Mouse (Mus musculus) midbrain, embryonic 14.5 days (tissue): Measurements from ENCODE around the gene Rp2. TPM values are rescaled to one million over a fixed set of nuclear protein-coding genes. Genes with fewer than 3 reads are reported as not detected.
A peak's percentile ranks its signal among the peaks of the same experiment; 100 is the strongest.
"Not testable (repeated sequence)": the region's sequence is repeated elsewhere in the genome, so short reads cannot be mapped to it uniquely, and the experiment has no call there.

ENCODE experiments used
- ATAC-seq: fragments of 200-750 bp; cut with Nextera tagmentation; 2 replicates; pipeline ENCODE4 v1.8.0; 2017; ENCODE audit warnings: moderate number of reproducible peaks, moderate library complexity; ENCODE audit not compliant: low FRiP score, low TSS enrichment
- DNase-seq: peaks from one replicate; pipeline ENCODE4 v3.0.0-alpha.2; 2015
- H3K27ac ChIP-seq: fragments of 300-500 bp; sonication (generic); replicated peaks from 2 replicates; pipeline ENCODE4 v1.5.1; 2014; ENCODE audit warnings: mild to moderate bottlenecking, low read depth, low read length, moderate library complexity
- H3K27me3 ChIP-seq: fragments of 300-500 bp; sonication (generic); 2 replicates; pipeline ENCODE4 v1.6.1; 2014; ENCODE audit warnings: low read length, control low read depth, mixed read lengths; ENCODE audit not compliant: control insufficient read depth, insufficient read depth
- H3K36me3 ChIP-seq: fragments of 300-500 bp; sonication (generic); 2 replicates; pipeline ENCODE4 v1.6.1; 2014; ENCODE audit warnings: low read length, control low read depth; ENCODE audit not compliant: control insufficient read depth, insufficient read depth
- H3K4me1 ChIP-seq: fragments of 300-500 bp; sonication (generic); 2 replicates; pipeline ENCODE4 v1.6.1; 2014; ENCODE audit warnings: mild to moderate bottlenecking, antibody characterized with exemption, low read length, control low read depth; ENCODE audit not compliant: control insufficient read depth, insufficient read depth
- H3K4me2 ChIP-seq: fragments of 300-500 bp; sonication (generic); 2 replicates; pipeline ENCODE4 v1.6.1; 2014; ENCODE audit warnings: mild to moderate bottlenecking, low read length, moderate library complexity
- H3K4me3 ChIP-seq: fragments of 300-500 bp; sonication (generic); replicated peaks from 2 replicates; pipeline ENCODE4 v1.5.1; 2014; ENCODE audit warnings: low read depth, low read length
- H3K9ac ChIP-seq: fragments of 300-500 bp; sonication (generic); replicated peaks from 2 replicates; pipeline ENCODE4 v1.6.1; 2014; ENCODE audit warnings: mild to moderate bottlenecking, low read length, moderate library complexity
- H3K9me3 ChIP-seq: fragments of 300-500 bp; sonication (generic); 2 replicates; pipeline ENCODE4 v1.6.1; 2016; ENCODE audit warnings: low read length, control low read depth, mixed read lengths; ENCODE audit not compliant: control insufficient read depth
- WGBS: fragments of 180-500 bp; shearing (Covaris S2); extraction: QIAGEN DNeasy Blood & Tissue Kit; methylation state at CpG from one replicate; pipeline ENCODE4 v1.1.7; 2014; 5-methylcytosine and 5-hydroxymethylcytosine counted together
- polyA plus RNA-seq: library from polyadenylated mRNA; unstranded; fragments of >200 nt; fragmentation: Nextera tagmentation; extraction: Ambion mirVana; gene quantifications from 2 replicates; pipeline ENCODE4 v1.2.1, GENCODE M21; 2014

Rp2 gene
- polyA plus RNA-seq, 1 experiment from 2014 or later, result 18.0 TPM

DNA sequence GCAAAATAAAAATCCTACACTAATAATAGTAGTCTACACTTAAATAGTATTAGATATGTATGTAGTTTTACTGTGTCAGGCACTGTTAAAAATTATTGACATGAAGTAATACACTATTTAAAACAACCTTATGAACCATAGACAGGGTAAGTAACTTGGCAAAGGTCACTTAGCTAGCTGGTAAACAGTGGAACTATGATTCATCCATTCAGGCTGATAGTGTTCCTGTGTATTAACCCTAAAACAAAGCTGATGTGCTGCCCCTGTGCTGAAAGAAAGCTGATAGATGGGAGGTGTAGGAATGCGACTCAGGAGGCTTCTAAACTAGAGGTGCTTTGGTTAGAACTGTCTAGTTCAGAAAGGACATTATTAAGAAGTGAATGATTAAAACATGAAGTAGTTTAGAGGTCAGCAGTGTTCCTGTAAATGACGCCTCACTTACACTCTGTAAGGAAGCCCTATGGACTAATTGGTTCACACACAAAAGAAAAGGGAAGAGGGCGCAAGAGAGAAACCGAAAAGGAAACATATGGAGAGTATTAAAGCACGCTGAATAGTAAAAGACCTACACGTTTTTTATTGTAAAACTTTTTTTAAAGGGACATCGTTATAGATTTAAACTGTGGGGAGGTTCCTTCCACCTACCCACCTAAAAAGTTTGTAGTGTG is 15.2 kb downstream of the Rp2 start:
- Histone ChIP-seq H3K9me3 (no peaks in the 10 kb centered on the region), H3K9ac (no peak overlapping the region), H3K27me3 (no peaks in the 10 kb centered on the region), H3K4me2 (no peak overlapping the region), H3K4me1 (no peaks in the 10 kb centered on the region), H3K27ac (no peak overlapping the region), H3K4me3 (no peak overlapping the region), H3K36me3 (peaks cover 11% of the 10 kb centered on the region)
- no peak for ATAC-seq
- WGBS, result 82% methylated on average over 7 of the region's 7 CpGs
- no peak for DNase-seq

DNA sequence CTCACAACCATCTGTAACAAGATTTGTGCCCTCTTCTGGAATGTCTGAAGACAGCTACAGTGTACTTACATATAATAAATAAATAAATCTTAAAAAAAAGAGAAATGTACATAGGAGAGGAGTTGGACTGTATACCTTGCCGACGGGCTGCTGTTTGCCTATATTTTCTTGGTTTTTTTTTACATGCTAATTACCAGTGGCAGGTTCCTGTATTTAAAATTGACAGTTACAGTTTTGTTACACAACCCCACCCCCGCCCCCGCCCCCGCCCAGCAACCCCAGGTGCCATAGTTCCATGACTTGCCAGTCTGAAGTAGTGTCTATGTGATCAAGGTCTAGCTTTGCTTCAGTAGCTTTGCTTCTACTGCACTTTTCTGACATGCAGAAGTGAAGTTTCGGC is 18.0 kb downstream of the Rp2 start:
- Histone ChIP-seq H3K27me3 (no peaks in the 10 kb centered on the region), H3K27ac (no peak overlapping the region), H3K36me3 (peaks cover 11% of the 10 kb centered on the region), H3K4me3 (no peak overlapping the region), H3K9me3 (no peaks in the 10 kb centered on the region), H3K9ac (no peak overlapping the region), H3K4me2 (no peak overlapping the region), H3K4me1 (no peaks in the 10 kb centered on the region)
- ATAC-seq (no peak), DNase-seq (no peak)
- WGBS, result 93% methylated on average over 6 of the region's 6 CpGs

DNA sequence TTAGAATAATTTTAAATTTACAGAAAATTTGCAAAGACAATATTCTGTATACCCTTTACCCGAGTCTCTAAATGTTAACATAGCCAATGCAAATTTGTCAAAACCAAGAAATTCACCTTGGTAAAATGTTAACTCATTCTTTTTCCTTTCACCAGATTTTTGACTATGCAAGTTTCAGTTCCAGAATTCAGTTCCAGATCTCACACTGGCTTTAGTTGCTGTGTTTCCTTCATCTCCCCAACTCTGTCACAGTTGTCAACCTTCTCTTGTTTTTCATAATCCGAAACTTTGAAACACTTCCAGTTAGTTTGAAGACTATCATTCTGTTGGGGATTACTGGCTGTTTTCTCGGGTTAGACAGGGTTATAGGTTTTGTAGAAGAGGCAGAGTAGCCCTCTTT is 22.7 kb downstream of the Rp2 start:
- no peak overlapping the region for H3K4me2 ChIP-seq
- no peak overlapping the region for H3K9ac ChIP-seq
- no peak overlapping the region for H3K4me3 ChIP-seq
- 79% methylated on average over 3 of the region's 3 CpGs for WGBS
- no peaks in the 10 kb centered on the region for H3K4me1 ChIP-seq
- no peaks in the 10 kb centered on the region for H3K9me3 ChIP-seq
- DNase-seq (no peak), ATAC-seq (no peak)
- H3K36me3 ChIP-seq, result peaks cover 7% of the 10 kb centered on the region; the same call in 1 of the 2 replicates
- H3K27me3 ChIP-seq, result no peaks in the 10 kb centered on the region
- no peak overlapping the region for H3K27ac ChIP-seq

DNA sequence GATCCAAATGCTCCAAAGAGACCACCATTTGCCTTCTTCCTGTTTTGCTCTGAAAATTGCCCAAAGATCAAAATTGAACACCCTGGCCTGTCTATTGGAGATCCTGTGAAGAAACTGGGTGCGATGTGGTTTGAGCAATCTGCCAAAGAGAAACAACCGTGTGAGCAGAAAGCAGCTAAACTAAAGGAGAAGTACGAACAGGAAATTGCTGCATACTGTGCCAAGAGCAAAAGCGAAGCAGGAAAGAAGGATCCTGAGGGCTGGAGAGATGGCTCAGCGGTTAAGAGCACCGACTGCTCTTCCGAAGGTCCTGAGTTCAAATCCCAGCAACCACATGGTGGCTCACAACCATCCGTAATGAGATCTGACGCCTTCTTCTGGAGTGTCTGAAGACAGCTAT is 27.7 kb downstream of the Rp2 start:
- WGBS, result 95% methylated on average over 9 of the region's 9 CpGs
- not testable (repeated sequence) for H3K4me3 ChIP-seq, H3K27me3 ChIP-seq, H3K9me3 ChIP-seq, DNase-seq, H3K9ac ChIP-seq, H3K36me3 ChIP-seq, H3K4me2 ChIP-seq, H3K4me1 ChIP-seq, H3K27ac ChIP-seq, ATAC-seq

DNA sequence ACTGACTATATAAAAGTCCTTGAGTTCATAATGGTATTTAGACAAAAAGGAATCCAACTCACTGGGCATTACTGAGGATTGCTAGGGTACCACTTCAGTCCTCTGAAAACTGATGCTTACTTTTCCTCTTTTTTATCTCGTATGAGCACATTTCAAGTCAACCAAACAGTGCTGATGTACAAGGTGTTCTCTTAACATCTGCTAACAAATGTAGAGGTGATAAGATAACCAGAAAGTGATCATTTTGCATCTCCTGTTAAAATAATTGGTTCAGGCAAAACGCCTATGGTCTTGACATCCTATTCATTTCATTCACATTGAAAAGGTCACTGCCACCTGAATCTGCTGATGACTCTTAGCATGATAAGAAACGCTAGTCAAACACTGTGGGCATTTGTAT is 28.7 kb downstream of the Rp2 start:
- 79% methylated on average over 3 of the region's 3 CpGs for WGBS
- no peak overlapping the region for H3K4me2 ChIP-seq
- H3K36me3 ChIP-seq, result no peaks in the 10 kb centered on the region
- H3K27me3 ChIP-seq, result no peaks in the 10 kb centered on the region
- ATAC-seq, result no peak
- H3K9me3 ChIP-seq, result no peaks in the 10 kb centered on the region
- no peak overlapping the region for H3K27ac ChIP-seq
- DNase-seq, result no peak
- H3K9ac ChIP-seq, result no peak overlapping the region
- H3K4me1 ChIP-seq, result no peaks in the 10 kb centered on the region
- no peak overlapping the region for H3K4me3 ChIP-seq

DNA sequence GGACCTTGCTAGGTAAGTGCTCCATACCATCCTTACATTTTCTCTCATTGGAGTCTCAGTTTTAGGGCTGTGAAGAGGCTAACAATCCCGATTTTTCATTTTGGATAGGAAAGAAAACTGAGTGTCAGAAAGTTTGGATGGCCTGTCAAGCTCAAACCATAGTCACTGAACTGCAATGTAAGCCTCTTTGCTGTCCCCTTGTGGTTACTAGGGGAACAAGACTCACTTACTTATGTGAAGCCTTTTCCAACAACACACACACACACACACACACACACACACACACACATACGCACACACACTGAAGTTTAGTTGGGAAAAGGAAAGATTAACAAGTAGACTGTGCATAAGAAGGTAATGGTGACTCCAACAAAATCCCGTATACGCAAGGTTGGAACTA is 39.8 kb downstream of the Rp2 start:
- Histone ChIP-seq H3K4me2 (no peak overlapping the region), H3K27me3 (no peaks in the 10 kb centered on the region), H3K9me3 (no peaks in the 10 kb centered on the region), H3K9ac (no peak overlapping the region), H3K36me3 (no peaks in the 10 kb centered on the region), H3K4me1 (no peaks in the 10 kb centered on the region), H3K27ac (no peak overlapping the region), H3K4me3 (no peak overlapping the region)
- no peak for ATAC-seq
- peak; percentile 6 for DNase-seq
- 86% methylated on average over 4 of the region's 4 CpGs for WGBS

DNA sequence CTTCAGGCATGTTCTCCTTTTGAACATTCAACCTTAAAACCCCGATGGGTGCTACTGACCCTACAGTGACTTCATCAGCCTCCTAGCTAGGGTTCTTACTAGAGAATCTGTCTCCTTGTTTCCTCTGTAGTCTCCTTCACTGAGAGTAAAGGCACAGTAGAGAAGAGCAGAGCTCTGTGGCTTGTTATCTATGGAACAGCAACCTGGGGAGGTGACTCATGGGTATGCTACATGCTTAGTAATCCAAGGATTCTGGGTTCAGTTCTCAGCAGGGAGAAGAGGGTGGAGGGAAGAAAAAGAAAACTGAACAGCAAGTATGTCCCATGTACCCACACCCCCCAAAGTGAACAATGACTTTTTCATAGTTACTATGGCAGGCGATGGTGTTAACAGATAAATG is 42.6 kb downstream of the Rp2 start:
- 100% methylated on average over 2 of the region's 2 CpGs for WGBS
- Histone ChIP-seq H3K4me3 (no peak overlapping the region), H3K4me1 (no peaks in the 10 kb centered on the region), H3K9me3 (no peaks in the 10 kb centered on the region), H3K9ac (no peak overlapping the region), H3K4me2 (no peak overlapping the region), H3K27me3 (no peaks in the 10 kb centered on the region), H3K27ac (no peak overlapping the region), H3K36me3 (no peaks in the 10 kb centered on the region)
- DNase-seq (no peak), ATAC-seq (no peak)

DNA sequence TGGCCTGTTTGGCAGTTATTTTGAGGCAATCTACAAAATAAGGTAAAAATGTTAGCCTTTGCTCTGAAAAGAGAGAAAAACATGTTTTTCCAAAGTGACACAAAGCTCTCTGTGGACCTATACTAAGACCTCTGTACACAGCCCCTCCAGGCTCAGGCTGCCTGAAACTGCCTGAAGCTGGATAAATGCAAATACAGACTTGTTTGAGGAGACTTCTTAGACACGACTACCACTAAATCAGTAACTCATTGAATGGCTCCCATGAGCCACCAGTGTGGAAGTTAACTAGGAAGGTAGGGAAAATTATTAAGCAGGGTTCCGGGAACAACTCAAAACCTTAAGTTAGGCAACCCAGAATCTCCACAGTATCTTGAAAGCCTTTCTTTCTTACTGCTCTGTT is 43.4 kb downstream of the Rp2 start:
- WGBS, result 70% methylated on average over 2 of the region's 2 CpGs
- H3K4me2 ChIP-seq, result no peak overlapping the region
- no peak overlapping the region for H3K4me3 ChIP-seq
- H3K27ac ChIP-seq, result no peak overlapping the region
- DNase-seq, result no peak
- H3K4me1 ChIP-seq, result no peaks in the 10 kb centered on the region
- H3K9ac ChIP-seq, result no peak overlapping the region
- no peaks in the 10 kb centered on the region for H3K36me3 ChIP-seq
- H3K9me3 ChIP-seq, result no peaks in the 10 kb centered on the region
- no peak for ATAC-seq
- H3K27me3 ChIP-seq, result no peaks in the 10 kb centered on the region

DNA sequence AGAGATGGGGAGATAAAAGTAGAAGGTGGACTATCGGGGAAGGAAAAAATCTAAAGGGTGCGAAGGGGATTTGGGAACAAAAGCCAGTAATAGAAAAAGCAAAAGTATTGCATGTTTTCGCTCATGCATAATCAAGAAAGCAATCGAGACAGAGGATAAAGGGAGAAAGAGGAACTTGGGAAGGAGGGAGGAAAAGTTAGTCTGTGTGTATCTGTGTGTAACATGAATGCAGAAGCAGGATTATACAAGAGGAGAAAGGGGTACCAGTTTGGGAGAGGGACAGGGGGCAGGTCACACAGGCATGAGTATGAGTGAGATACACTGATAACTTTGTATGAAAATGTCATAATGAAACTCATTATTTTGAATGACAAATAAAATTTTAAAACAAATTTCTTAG is 47.1 kb downstream of the Rp2 start:
- H3K4me2 ChIP-seq, result no peak overlapping the region
- no peak overlapping the region for H3K4me3 ChIP-seq
- WGBS, result 92% methylated on average over 4 of the region's 4 CpGs
- no peaks in the 10 kb centered on the region for H3K4me1 ChIP-seq
- no peak overlapping the region for H3K27ac ChIP-seq
- no peaks in the 10 kb centered on the region for H3K36me3 ChIP-seq
- no peak for ATAC-seq
- H3K27me3 ChIP-seq, result no peaks in the 10 kb centered on the region
- H3K9me3 ChIP-seq, result no peaks in the 10 kb centered on the region
- no peak for DNase-seq
- H3K9ac ChIP-seq, result no peak overlapping the region
